Mouse (Mus musculus): ENCODE measurements around the gene Rab4b.

DNA sequence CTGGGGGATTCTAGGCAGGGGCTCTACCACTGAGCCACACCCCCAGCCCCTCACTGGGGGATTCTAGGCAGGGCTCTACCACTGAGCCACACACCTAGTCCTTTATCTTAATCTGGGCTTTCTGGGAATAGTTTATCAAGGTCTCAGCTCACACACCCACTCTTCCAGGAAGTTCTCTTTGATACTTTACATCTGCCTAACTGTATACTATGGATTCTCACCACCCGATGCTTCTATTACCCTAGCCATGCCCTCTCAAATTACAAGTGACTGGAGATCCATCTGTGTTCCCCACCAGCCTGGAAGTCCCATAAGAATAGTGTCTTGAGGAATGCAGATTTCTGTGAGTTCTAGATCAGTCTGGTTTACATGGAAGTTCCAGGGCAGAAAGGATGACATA is 43.8 kb upstream of the Rab4b start:
- TF ChIP-seq GATA1 (IDR thresholded peaks at IDR 0.05; ENCODE audit: borderline replicate concordance, low read length), result no peak
- no peak for TF ChIP-seq CTCF (IDR thresholded peaks at IDR 0.05; ENCODE audit: low read depth, low read length)
- TF ChIP-seq TAL1 (conservative IDR thresholded peaks at IDR 0.05; ENCODE audit: low read depth, low read length), result no peak
- TF ChIP-seq POLR2AphosphoS5 (IDR thresholded peaks at IDR 0.05; ENCODE audit: insufficient replicate concordance, low read depth, low read length), result no peak

Measured in G1E (cell line).